In the genomic region with DNA sequence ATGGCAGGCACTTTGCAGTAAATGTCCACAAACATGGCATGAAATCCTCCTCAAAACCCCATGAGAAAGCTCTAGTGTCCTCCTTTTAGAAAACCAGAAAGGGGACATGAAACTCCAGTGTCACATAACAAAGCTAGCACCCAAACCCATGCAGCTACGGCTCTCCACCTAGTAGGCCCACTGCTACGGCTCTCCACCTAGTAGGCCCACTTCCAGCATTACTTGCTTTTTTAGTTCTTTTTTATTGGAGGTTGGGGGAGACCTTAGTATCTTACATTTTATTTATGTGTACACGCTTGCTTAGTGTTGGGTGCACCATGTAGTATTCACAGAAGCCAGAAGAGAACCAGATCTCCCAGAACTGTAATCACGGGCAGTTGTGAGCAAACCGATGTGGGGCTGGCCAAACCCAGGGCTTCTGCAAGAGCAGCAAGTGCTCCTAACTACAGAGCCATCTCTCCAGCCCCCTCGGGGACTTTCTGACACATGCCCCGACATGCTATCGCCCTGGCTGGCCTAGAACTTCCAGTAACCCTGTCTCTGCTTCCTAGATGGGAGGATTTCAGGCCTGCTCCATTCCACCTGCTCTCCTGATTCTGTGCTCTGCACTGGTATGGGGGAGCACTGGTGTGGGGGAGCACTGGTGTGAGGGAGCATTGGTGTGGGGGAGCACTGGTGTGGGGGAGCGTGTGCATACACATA, we compare ENCODE assay signal across 2 mouse cellular contexts.
TF ChIP-seq lines count a peak whose summit lies in the region.

No protein-coding gene starts in this region.

TF ChIP-seq in CH12.LX, 34 proteins besides CTCF, POLR2A, EP300 and RAD21:
- TF ChIP-seq USF2 (conservative IDR thresholded peaks at IDR 0.05; ENCODE audit: low read depth, low read length) (no peak), MXI1 (IDR thresholded peaks at IDR 0.05; ENCODE audit: low read depth, low read length) (no peak), TCF12 (IDR thresholded peaks at IDR 0.05; ENCODE audit: low read depth, low read length) (peak; percentile 47; the same call in 1 of the 2 replicates), JUND (conservative IDR thresholded peaks at IDR 0.05; ENCODE audit: low read depth, low read length) (no peak), CHD1 (IDR thresholded peaks at IDR 0.05; ENCODE audit: low read depth, low read length) (no peak), ZNF384 (IDR thresholded peaks at IDR 0.05; ENCODE audit: low read depth, low read length) (no peak), MAFK (IDR thresholded peaks at IDR 0.05; ENCODE audit: insufficient replicate concordance, low read length) (no peak), NRF1 (IDR thresholded peaks at IDR 0.05; ENCODE audit: low read depth, low read length) (no peak), SIN3A (IDR thresholded peaks at IDR 0.05; ENCODE audit: low read length) (peak; percentile 47), TBP (conservative IDR thresholded peaks at IDR 0.05; ENCODE audit: low read depth, low read length) (0 out of 2 replicates have a peak, but pooled peaks have one; percentile 21), MAZ (IDR thresholded peaks at IDR 0.05; ENCODE audit: low read depth, low read length) (0 out of 2 replicates have a peak, but pooled peaks have one; percentile 43), BHLHE40 (IDR thresholded peaks at IDR 0.05; ENCODE audit: low read depth, low read length) (peak; percentile 33; the same call in 1 of the 2 replicates), PAX5 (IDR thresholded peaks at IDR 0.05; ENCODE audit: low read length) (no peak), USF1 (IDR thresholded peaks at IDR 0.05; ENCODE audit: low read depth, low read length) (no peak), MEF2A (IDR thresholded peaks at IDR 0.05; ENCODE audit: borderline replicate concordance, low read depth, low read length) (peak; percentile 50; the same call in 1 of the 2 replicates), UBTF (IDR thresholded peaks at IDR 0.05; ENCODE audit: low read depth, low read length) (peak; percentile 74; the same call in 1 of the 2 replicates), ZKSCAN1 (IDR thresholded peaks at IDR 0.05; ENCODE audit: borderline replicate concordance, low read depth, low read length) (peak; percentile 98), CHD2 (IDR thresholded peaks at IDR 0.05; ENCODE audit: low read length) (no peak)
TF ChIP-seq in CH12.LX: peak in this region for 8.

TF ChIP-seq in MEL, 35 proteins besides CTCF, POLR2A, EP300 and RAD21:
- TF ChIP-seq ZKSCAN1 (IDR thresholded peaks at IDR 0.05; ENCODE audit: low read depth, low read length) (peak; percentile 78; the same call in 1 of the 2 replicates), CHD1 (IDR thresholded peaks at IDR 0.05; ENCODE audit: low read depth, low read length) (no peak), MAZ (IDR thresholded peaks at IDR 0.05; ENCODE audit: low read depth, low read length) (no peak)
